Comparison of ENCODE assay signal across 8 mouse cellular contexts in genomic region chr10:81633253-81634099, GRCm38 (mm10). TPM values are rescaled to one million over a fixed set of nuclear protein-coding genes. Genes with fewer than 3 reads are reported as not detected.
A peak's percentile ranks its signal among the peaks of the same experiment; 100 is the strongest.
DNase-seq lines count a peak whose midpoint lies in the region; ATAC-seq and TF ChIP-seq lines count a peak whose summit lies in the region.

No protein-coding gene starts in this region.

- no peak for TF ChIP-seq CTCF in ES-Bruce4 (IDR thresholded peaks at IDR 0.05; ENCODE audit: low read depth, low read length)
- TF ChIP-seq CTCF in stomach, postnatal 0 days (IDR thresholded peaks at IDR 0.05; ENCODE audit: low read depth) = 0 out of 2 replicates have a peak, but pooled peaks have one; percentile 21

- peak overlapping the region; percentile 58 for H3K4me3 ChIP-seq in ES-Bruce4 (ENCODE audit: low read depth, low read length)
- H3K4me3 ChIP-seq in forebrain, embryonic 12.5 days (replicated peaks) = peak overlapping the region; percentile 42
- H3K4me3 ChIP-seq in liver, embryonic 16.5 days (ENCODE audit: low read depth, low read length) = peak overlapping the region; percentile 62
- H3K4me3 ChIP-seq in neural tube, embryonic 12.5 days = peak overlapping the region; percentile 38
- H3K4me3 ChIP-seq in stomach, postnatal 0 days (ENCODE audit: low read depth, low read length) = peak overlapping the region; percentile 45

- DNase-seq in c-Kit-positive CD71-positive TER-119-positive erythroid progenitor cells, embryonic 14.5 days (ENCODE audit: low spot score) = peak; percentile 92
- DNase-seq in heart, postnatal 10 days = peak; percentile 83
- peak; percentile 95 to 96 for DNase-seq in kidney, postnatal 4 days
- DNase-seq in stomach, postnatal 0 days (ENCODE audit: low spot score) = peak; percentile 91

- TF ChIP-seq POLR2A in ES-Bruce4 (IDR thresholded peaks at IDR 0.05; ENCODE audit: insufficient read depth, low read length) = peak; percentile 52

- 4% methylated on average over 36 of the region's 37 CpGs for WGBS in forebrain, embryonic 12.5 days
- 4% methylated on average over 36 of the region's 37 CpGs for WGBS in liver, embryonic 16.5 days (ENCODE audit: insufficient replicate concordance)
- WGBS in neural tube, embryonic 12.5 days = 4% methylated on average over 37 of the region's 37 CpGs
- 3% methylated on average over 35 of the region's 37 CpGs for WGBS in stomach, postnatal 0 days

- no peaks in the 10 kb centered on the region for H3K9me3 ChIP-seq in ES-Bruce4 (replicated peaks; ENCODE audit: control insufficient read depth, insufficient read depth, low read length, poor library complexity, severe bottlenecking)
- H3K9me3 ChIP-seq in forebrain, embryonic 12.5 days = no peaks in the 10 kb centered on the region
- no peaks in the 10 kb centered on the region for H3K9me3 ChIP-seq in liver, embryonic 16.5 days (replicated peaks; ENCODE audit: control insufficient read depth, low read length)
- H3K9me3 ChIP-seq in neural tube, embryonic 12.5 days = no peaks in the 10 kb centered on the region
- H3K9me3 ChIP-seq in stomach, postnatal 0 days (ENCODE audit: control insufficient read depth, low read length) = no peaks in the 10 kb centered on the region

- TF ChIP-seq EP300 in ES-Bruce4 (IDR thresholded peaks at IDR 0.05; ENCODE audit: insufficient read depth, low read depth, low read length) = peak; percentile 49; the same call in 1 of the 2 replicates
- no peak for TF ChIP-seq EP300 in stomach, postnatal 0 days (optimal IDR thresholded peaks at IDR 0.05)

- peak overlapping the region; percentile 69 for H3K4me2 ChIP-seq in forebrain, embryonic 12.5 days
- peak overlapping the region; percentile 87 for H3K4me2 ChIP-seq in liver, embryonic 16.5 days (ENCODE audit: low read depth, low read length)
- H3K4me2 ChIP-seq in neural tube, embryonic 12.5 days (replicated peaks) = peak overlapping the region; percentile 71
- peak overlapping the region; percentile 73 for H3K4me2 ChIP-seq in stomach, postnatal 0 days (replicated peaks; ENCODE audit: low read depth)

- peak overlapping the region; percentile 7; the same call in 1 of the 2 replicates for H3K9ac ChIP-seq in ES-Bruce4 (ENCODE audit: low read depth, poor library complexity, severe bottlenecking)
- peak overlapping the region; percentile 50 for H3K9ac ChIP-seq in forebrain, embryonic 12.5 days
- H3K9ac ChIP-seq in liver, embryonic 16.5 days (ENCODE audit: low read depth, low read length) = peak overlapping the region; percentile 60
- H3K9ac ChIP-seq in neural tube, embryonic 12.5 days = peak overlapping the region; percentile 56
- H3K9ac ChIP-seq in stomach, postnatal 0 days (ENCODE audit: low read length) = peak overlapping the region; percentile 58

- no peak overlapping the region for H3K27ac ChIP-seq in ES-Bruce4 (ENCODE audit: insufficient read depth, low read length)
- H3K27ac ChIP-seq in forebrain, embryonic 12.5 days = peak overlapping the region; percentile 15
- H3K27ac ChIP-seq in liver, embryonic 16.5 days (ENCODE audit: low read length) = no peak overlapping the region
- no peak overlapping the region for H3K27ac ChIP-seq in neural tube, embryonic 12.5 days
- peak overlapping the region; percentile 56; the same call in 1 of the 2 replicates for H3K27ac ChIP-seq in stomach, postnatal 0 days (replicated peaks)

- peaks cover 3% of the 10 kb centered on the region for H3K4me1 ChIP-seq in ES-Bruce4 (ENCODE audit: control insufficient read depth, insufficient read depth, low read length)
- H3K4me1 ChIP-seq in forebrain, embryonic 12.5 days = peaks cover 13% of the 10 kb centered on the region
- H3K4me1 ChIP-seq in liver, embryonic 16.5 days (ENCODE audit: control insufficient read depth, low read depth, low read length) = peaks cover 11% of the 10 kb centered on the region
- peaks cover 10% of the 10 kb centered on the region for H3K4me1 ChIP-seq in neural tube, embryonic 12.5 days
- H3K4me1 ChIP-seq in stomach, postnatal 0 days (replicated peaks; ENCODE audit: control insufficient read depth, insufficient read depth) = peaks cover 4% of the 10 kb centered on the region; the same call in 1 of the 2 replicates

- ATAC-seq in forebrain, embryonic 12.5 days (ENCODE audit: low FRiP score) = peak; percentile 93
- peak; percentile 94 for ATAC-seq in liver, embryonic 16.5 days (ENCODE audit: low read depth)
- peak; percentile 89 for ATAC-seq in neural tube, embryonic 12.5 days (ENCODE audit: low FRiP score, low read depth)
- peak; percentile 95 for ATAC-seq in stomach, postnatal 0 days (ENCODE audit: low FRiP score, low TSS enrichment)

- intact Hi-C loops in heart, postnatal 10 days (cut with DNase I) = no loop called here

- no peaks in the 10 kb centered on the region for H3K36me3 ChIP-seq in ES-Bruce4 (ENCODE audit: control insufficient read depth, insufficient read depth, low read length, poor library complexity, severe bottlenecking)
- no peaks in the 10 kb centered on the region for H3K36me3 ChIP-seq in forebrain, embryonic 12.5 days (replicated peaks)
- H3K36me3 ChIP-seq in liver, embryonic 16.5 days (ENCODE audit: control insufficient read depth, insufficient read depth) = no peaks in the 10 kb centered on the region
- no peaks in the 10 kb centered on the region for H3K36me3 ChIP-seq in neural tube, embryonic 12.5 days
- no peaks in the 10 kb centered on the region for H3K36me3 ChIP-seq in stomach, postnatal 0 days (ENCODE audit: control insufficient read depth, insufficient read depth, low read length)

- no peaks in the 10 kb centered on the region for H3K27me3 ChIP-seq in ES-Bruce4 (ENCODE audit: control insufficient read depth, insufficient read depth, low read length, poor library complexity, severe bottlenecking)
- H3K27me3 ChIP-seq in forebrain, embryonic 12.5 days = peaks cover 19% of the 10 kb centered on the region; the same call in 1 of the 2 replicates
- H3K27me3 ChIP-seq in liver, embryonic 16.5 days (ENCODE audit: control insufficient read depth, insufficient read depth, low read depth, low read length) = no peaks in the 10 kb centered on the region
- H3K27me3 ChIP-seq in neural tube, embryonic 12.5 days (replicated peaks) = no peaks in the 10 kb centered on the region; the same call in 1 of the 2 replicates
- no peaks in the 10 kb centered on the region for H3K27me3 ChIP-seq in stomach, postnatal 0 days (ENCODE audit: control insufficient read depth, insufficient read depth, low read length)

RNA-seq across cellular contexts. Expression of gene Ankrd24, which starts 5.1 kb away (rescaled TPM):
- polyA plus RNA-seq in ES-Bruce4 (2011; ENCODE audit: insufficient read depth, insufficient read length, low read depth, missing spikeins) = 14.2 and 16.1 TPM in 2 replicates
- 6.2 and 7.4 TPM in 2 replicates for polyA plus RNA-seq in forebrain, embryonic 12.5 days (2016; fragmentation: Nextera tagmentation; extraction: Ambion mirVana)
- 10 to 100 TPM; 13.9 to 16.6 TPM for total RNA-seq in heart, postnatal 10 days (2021)
- polyA plus RNA-seq in liver, embryonic 16.5 days (2015; fragmentation: Nextera tagmentation; extraction: Ambion mirVana) = 2.1 and 2.4 TPM in 2 replicates
- polyA plus RNA-seq in neural tube, embryonic 12.5 days (2016; fragmentation: Nextera tagmentation; extraction: Ambion mirVana) = 8.8 and 9.0 TPM in 2 replicates
- 3.3 and 5.3 TPM in 2 replicates for polyA plus RNA-seq in stomach, postnatal 0 days (2015; fragmentation: Nextera tagmentation; extraction: Ambion mirVana)

RNA-seq across cellular contexts. Expression of gene Sirt6, which starts 5.9 kb away (rescaled TPM):
- 15.0 and 16.6 TPM in 2 replicates for polyA plus RNA-seq in ES-Bruce4 (2011; ENCODE audit: insufficient read depth, insufficient read length, low read depth, missing spikeins)
- polyA plus RNA-seq in forebrain, embryonic 12.5 days (2016; fragmentation: Nextera tagmentation; extraction: Ambion mirVana) = 50.7 and 52.6 TPM in 2 replicates
- 10 to 100 TPM; 12.8 to 14.2 TPM for total RNA-seq in heart, postnatal 10 days (2021)
- polyA plus RNA-seq in liver, embryonic 16.5 days (2015; fragmentation: Nextera tagmentation; extraction: Ambion mirVana) = 6.9 and 8.1 TPM in 2 replicates
- polyA plus RNA-seq in neural tube, embryonic 12.5 days (2016; fragmentation: Nextera tagmentation; extraction: Ambion mirVana) = 53.3 and 56.6 TPM in 2 replicates
- 15.1 and 15.6 TPM in 2 replicates for polyA plus RNA-seq in stomach, postnatal 0 days (2015; fragmentation: Nextera tagmentation; extraction: Ambion mirVana)

RNA-seq across cellular contexts. Expression of gene Gm10778, which starts 15.4 kb away (rescaled TPM):
- polyA plus RNA-seq in ES-Bruce4 (2011; ENCODE audit: insufficient read depth, insufficient read length, low read depth, missing spikeins) = 5.6 and 7.4 TPM in 2 replicates
- 4.3 and 4.5 TPM in 2 replicates for polyA plus RNA-seq in forebrain, embryonic 12.5 days (2016; fragmentation: Nextera tagmentation; extraction: Ambion mirVana)
- total RNA-seq in heart, postnatal 10 days (2021) = 1 to 10 TPM; 2.7 to 2.9 TPM
- 1.1 and 1.3 TPM in 2 replicates for polyA plus RNA-seq in liver, embryonic 16.5 days (2015; fragmentation: Nextera tagmentation; extraction: Ambion mirVana)
- 6.1 and 6.2 TPM in 2 replicates for polyA plus RNA-seq in neural tube, embryonic 12.5 days (2016; fragmentation: Nextera tagmentation; extraction: Ambion mirVana)
- 2.4 TPM in 2 replicates for polyA plus RNA-seq in stomach, postnatal 0 days (2015; fragmentation: Nextera tagmentation; extraction: Ambion mirVana)

RNA-seq across cellular contexts. Expression of gene BC025920, which starts 27.4 kb away (rescaled TPM):
- polyA plus RNA-seq in ES-Bruce4 (2011; ENCODE audit: insufficient read depth, insufficient read length, low read depth, missing spikeins) = 3.2 and 3.9 TPM in 2 replicates
- 2.2 and 2.7 TPM in 2 replicates for polyA plus RNA-seq in forebrain, embryonic 12.5 days (2016; fragmentation: Nextera tagmentation; extraction: Ambion mirVana)
- total RNA-seq in heart, postnatal 10 days (2021) = 1 to 10 TPM; 1.3 to 1.4 TPM
- 0.35 and 0.36 TPM in 2 replicates for polyA plus RNA-seq in liver, embryonic 16.5 days (2015; fragmentation: Nextera tagmentation; extraction: Ambion mirVana)
- polyA plus RNA-seq in neural tube, embryonic 12.5 days (2016; fragmentation: Nextera tagmentation; extraction: Ambion mirVana) = 1.4 and 2.3 TPM in 2 replicates
- 0.24 and 0.35 TPM in 2 replicates for polyA plus RNA-seq in stomach, postnatal 0 days (2015; fragmentation: Nextera tagmentation; extraction: Ambion mirVana)

RNA-seq across cellular contexts. Expression of gene Tle6, which starts 32.6 kb away (rescaled TPM):
- 15.0 and 18.5 TPM in 2 replicates for polyA plus RNA-seq in ES-Bruce4 (2011; ENCODE audit: insufficient read depth, insufficient read length, low read depth, missing spikeins)
- polyA plus RNA-seq in forebrain, embryonic 12.5 days (2016; fragmentation: Nextera tagmentation; extraction: Ambion mirVana) = 3.1 and 4.3 TPM in 2 replicates
- 10 to 100 TPM; 10.2 to 11.1 TPM for total RNA-seq in heart, postnatal 10 days (2021)
- polyA plus RNA-seq in liver, embryonic 16.5 days (2015; fragmentation: Nextera tagmentation; extraction: Ambion mirVana) = 3.5 and 4.5 TPM in 2 replicates
- 6.4 and 7.3 TPM in 2 replicates for polyA plus RNA-seq in neural tube, embryonic 12.5 days (2016; fragmentation: Nextera tagmentation; extraction: Ambion mirVana)
- polyA plus RNA-seq in stomach, postnatal 0 days (2015; fragmentation: Nextera tagmentation; extraction: Ambion mirVana) = 7.6 and 8.9 TPM in 2 replicates

Comparison
In these comparisons a context has a peak if more than half of its experiments do, and no peak if none do; other contexts are left out.
1. H3K27ac ChIP-seq: peak in forebrain, embryonic 12.5 days (single experiment) and stomach, postnatal 0 days (single experiment); none in ES-Bruce4 (single experiment), liver, embryonic 16.5 days (single experiment) and neural tube, embryonic 12.5 days (single experiment).
2. H3K9ac ChIP-seq: peak in every context shown above with its lines; median percentile 60 in liver, embryonic 16.5 days; 58 in stomach, postnatal 0 days; 56 in neural tube, embryonic 12.5 days; 50 in forebrain, embryonic 12.5 days; 7 in ES-Bruce4.
3. Peak in every context shown above with its lines, with median percentiles within 50 percentile points of each other: H3K4me3 ChIP-seq, DNase-seq, ATAC-seq and H3K4me2 ChIP-seq.